In the genomic region with DNA sequence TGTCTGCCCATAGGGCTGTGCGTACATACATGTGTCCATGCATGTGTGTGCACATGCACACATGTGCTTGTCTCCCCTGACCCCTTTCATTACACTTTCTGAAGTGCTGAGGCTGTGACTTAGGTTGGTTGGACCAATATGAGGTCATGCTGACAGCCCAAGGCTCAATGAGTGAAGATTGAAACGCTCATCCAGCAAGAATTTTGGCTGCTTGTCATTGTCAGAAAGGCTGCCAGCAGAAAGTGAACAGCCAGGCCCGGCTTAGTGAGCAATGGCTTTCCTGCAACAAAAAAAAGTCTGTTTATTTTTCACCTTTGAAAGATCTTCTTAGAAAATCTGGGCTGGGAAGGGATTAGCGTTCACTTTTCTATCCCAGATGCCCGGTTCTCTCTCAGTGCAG, we compare ENCODE assay signal across 10 mouse cellular contexts.
A peak's percentile ranks its signal among the peaks of the same experiment; 100 is the strongest.
DNase-seq lines count a peak whose midpoint lies in the region; ATAC-seq and TF ChIP-seq lines count a peak whose summit lies in the region.
"Had no signal": no experiment of that assay in that cellular context is flagged by ENCODE, and none has a peak within 500 bp of the region (broad histone marks: within the 10 kb centered on the region; RNA-seq: fewer than 3 reads in every experiment).

No protein-coding gene starts in this region.

- peak; percentile 31 for DNase-seq in hindbrain, postnatal 0 days (ENCODE audit: low spot score)
- peak; percentile 82 for DNase-seq in adipocyte (ENCODE audit: low spot score)
- peak; percentile 75 to 83 for DNase-seq in cerebellum, postnatal 14 days
- DNase-seq in heart, postnatal 36 days, result peak; percentile 71 to 74
- no peak for DNase-seq in left cerebral cortex, postnatal 14 days (ENCODE audit: low spot score in 2 of 2)
- DNase-seq in right cerebral cortex, postnatal 14 days, result no peak

- no peak overlapping the region for H3K4me2 ChIP-seq in hindbrain, postnatal 0 days (ENCODE audit: low read depth, low read length)
- H3K4me2 ChIP-seq in hindbrain, embryonic 13.5 days, result no peak overlapping the region
- H3K4me2 ChIP-seq: limb, embryonic 13.5 days had no signal

- H3K27ac ChIP-seq in hindbrain, postnatal 0 days, result no peak overlapping the region
- H3K27ac ChIP-seq in hindbrain, embryonic 13.5 days, result no peak overlapping the region
- H3K27ac ChIP-seq: limb, embryonic 13.5 days had no signal

- H3K4me3 ChIP-seq in hindbrain, postnatal 0 days (ENCODE audit: low read length), result no peak overlapping the region
- H3K4me3 ChIP-seq in hindbrain, embryonic 13.5 days, result no peak overlapping the region
- H3K4me3 ChIP-seq: limb, embryonic 13.5 days; myocyte had no signal

- intact Hi-C loops in heart, postnatal 36 days (cut with DNase I), result no loop called here
- intact Hi-C loops in left cerebral cortex, postnatal 14 days (cut with DNase I), result no loop called here

- no peaks in the 10 kb centered on the region for H3K27me3 ChIP-seq in hindbrain, postnatal 0 days (ENCODE audit: insufficient read depth, low read length)
- no peaks in the 10 kb centered on the region for H3K27me3 ChIP-seq in hindbrain, embryonic 13.5 days

- TF ChIP-seq CTCF in hindbrain, postnatal 0 days (IDR thresholded peaks at IDR 0.05; ENCODE audit: low read depth), result no peak

- no peaks in the 10 kb centered on the region for H3K9me3 ChIP-seq in hindbrain, postnatal 0 days (ENCODE audit: low read length)
- no peaks in the 10 kb centered on the region for H3K9me3 ChIP-seq in hindbrain, embryonic 13.5 days
- H3K9me3 ChIP-seq: limb, embryonic 13.5 days had no signal

- ATAC-seq in hindbrain, postnatal 0 days, result no peak
- ATAC-seq in hindbrain, embryonic 13.5 days (ENCODE audit: low FRiP score), result no peak
- no peak for ATAC-seq in megakaryocyte-erythroid progenitor cell, adult 5-6 weeks (replicated peaks; ENCODE audit: low FRiP score, low TSS enrichment, poor library complexity, severe bottlenecking)

- no peaks in the 10 kb centered on the region for H3K36me3 ChIP-seq in hindbrain, postnatal 0 days (ENCODE audit: insufficient read depth, low read length)
- H3K36me3 ChIP-seq in hindbrain, embryonic 13.5 days, result no peaks in the 10 kb centered on the region
- H3K36me3 ChIP-seq: limb, embryonic 13.5 days had no signal

- H3K4me1 ChIP-seq in hindbrain, postnatal 0 days (ENCODE audit: insufficient read depth, low read length), result no peaks in the 10 kb centered on the region
- H3K4me1 ChIP-seq in hindbrain, embryonic 13.5 days (replicated peaks), result no peaks in the 10 kb centered on the region

- no peak overlapping the region for H3K9ac ChIP-seq in hindbrain, postnatal 0 days (replicated peaks; ENCODE audit: low read length)
- no peak overlapping the region for H3K9ac ChIP-seq in hindbrain, embryonic 13.5 days
- H3K9ac ChIP-seq: limb, embryonic 13.5 days had no signal

- 53% methylated on average over 5 of the region's 5 CpGs for WGBS in hindbrain, postnatal 0 days
- 75% methylated on average over 5 of the region's 5 CpGs for WGBS in hindbrain, embryonic 13.5 days

Comparison
In these comparisons a context has a peak if more than half of its experiments do, and no peak if none do; other contexts are left out.
1. DNase-seq: peak in hindbrain, postnatal 0 days (single experiment), adipocyte (single experiment), cerebellum, postnatal 14 days (2 of 2) and heart, postnatal 36 days (2 of 2); none in left cerebral cortex, postnatal 14 days (0 of 2) and right cerebral cortex, postnatal 14 days (single experiment).